Comparison of ENCODE assay signal across 26 mouse cellular contexts in the genomic region with DNA sequence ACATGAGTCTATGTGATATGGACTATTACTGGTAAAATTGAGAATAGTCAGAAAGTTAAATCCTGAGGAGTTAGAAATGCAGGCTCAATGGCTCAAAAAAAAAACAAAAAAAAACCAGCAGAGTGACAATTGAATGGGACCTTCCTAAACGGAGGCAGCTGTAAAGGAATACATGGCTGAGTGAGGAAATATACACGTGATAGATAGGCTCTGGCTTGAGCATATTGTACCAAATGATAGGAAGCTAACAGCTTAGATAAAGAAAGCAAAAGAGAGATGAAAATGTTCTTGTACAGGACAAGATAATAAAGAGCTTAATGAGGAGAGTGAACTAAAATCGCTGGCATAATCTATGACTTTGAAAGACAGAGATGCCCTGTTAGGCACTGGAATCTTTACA.
"Had no signal": no experiment of that assay in that cellular context is flagged by ENCODE, and none has a peak within 500 bp of the region (broad histone marks: within the 10 kb centered on the region; RNA-seq: fewer than 3 reads in every experiment).

No protein-coding gene starts in this region.

- H3K9ac ChIP-seq: heart, embryonic 13.5 days; heart, embryonic 15.5 days; hindbrain, embryonic 12.5 days; hindbrain, embryonic 14.5 days; intestine, embryonic 15.5 days; limb, embryonic 13.5 days; limb, embryonic 15.5 days; liver, embryonic 14.5 days had no signal

- DNase-seq: gastrocnemius, postnatal 14 days; gastrocnemius, postnatal 36 days; heart, adult 11 months; heart, adult 2 months; heart, postnatal 14 days; heart, postnatal 4 days; kidney, adult 18-20 months; kidney, adult 8-10 months; kidney, postnatal 10 days; kidney, postnatal 36 days; layer of hippocampus, adult 9-11 months; layer of hippocampus, postnatal 36 days; left cerebral cortex, postnatal 4 days had no signal

- H3K9me3 ChIP-seq: heart, embryonic 15.5 days; hindbrain, embryonic 12.5 days; intestine, embryonic 15.5 days; limb, embryonic 13.5 days; limb, embryonic 15.5 days had no signal

- H3K27ac ChIP-seq: heart, adult 2 months; heart, embryonic 13.5 days; heart, embryonic 15.5 days; hindbrain, embryonic 10.5 days; hindbrain, embryonic 12.5 days; hindbrain, embryonic 14.5 days; intestine, embryonic 15.5 days; limb, embryonic 13.5 days; limb, embryonic 15.5 days; liver, embryonic 14.5 days had no signal

- ATAC-seq: hindbrain, embryonic 16.5 days; inflammation-experienced regulatory T-cells, adult 6 months; intestine, embryonic 15.5 days; intestine, postnatal 0 days had no signal

- H3K4me3 ChIP-seq: heart, adult 2 months; heart, embryonic 13.5 days; heart, embryonic 15.5 days; hindbrain, embryonic 10.5 days; hindbrain, embryonic 12.5 days; intestine, embryonic 15.5 days; limb, embryonic 13.5 days; limb, embryonic 15.5 days had no signal

- H3K27me3 ChIP-seq: heart, embryonic 13.5 days; heart, embryonic 15.5 days; hindbrain, embryonic 12.5 days; intestine, embryonic 15.5 days; limb, embryonic 13.5 days; limb, embryonic 15.5 days had no signal

- H3K4me2 ChIP-seq: heart, embryonic 11.5 days; heart, embryonic 13.5 days; heart, embryonic 15.5 days; hindbrain, embryonic 12.5 days; hindbrain, embryonic 14.5 days; intestine, embryonic 15.5 days; limb, embryonic 13.5 days; limb, embryonic 15.5 days had no signal

- H3K36me3 ChIP-seq: heart, embryonic 13.5 days; heart, embryonic 15.5 days; hindbrain, embryonic 10.5 days; hindbrain, embryonic 12.5 days; intestine, embryonic 15.5 days; limb, embryonic 13.5 days; limb, embryonic 15.5 days had no signal
